Mouse (Mus musculus) heart, postnatal 0 days (tissue): ENCODE measurements at regions not wholly inside any gene's neighbourhood (a gene's known extent, or its start where the extent isn't known, plus 50 kb on each side); places are given as distances from the start of the nearest gene placed in this dataset.

Experiments
- CTCF ChIP-seq: IDR thresholded peaks from 2 replicates; pipeline ENCODE4 v1.5.1; 2016; ENCODE audit warnings: antibody characterized with exemption, control low read depth, low read depth
- EP300 ChIP-seq: IDR thresholded peaks from 2 replicates; pipeline ENCODE4 v1.6.1; 2016; ENCODE audit warnings: antibody characterized with exemption, low read depth

GRCm38 (mm10) chr13:97538441-97538840, 222.0 kb downstream of the Gm10260 start:
- TF ChIP-seq CTCF (no peak), EP300 (no peak)
